Mouse (Mus musculus) testis, adult 2 months (tissue): Measurements from ENCODE around the gene Man1a. TPM values are rescaled to one million over a fixed set of nuclear protein-coding genes. Genes with fewer than 3 reads are reported as not detected.

Experiments used
- H3K27ac ChIP-seq: fragments of 200-500 bp; 2 replicates; pipeline ENCODE4 v1.5.1; 2012; ENCODE audit warnings: low read depth, low read length; ENCODE audit not compliant: control insufficient read depth, insufficient read depth
- H3K27me3 ChIP-seq: fragments of 200-500 bp; 2 replicates; pipeline ENCODE4 v1.6.1; 2012; ENCODE audit warnings: mild to moderate bottlenecking, low read length, moderate library complexity; ENCODE audit not compliant: control insufficient read depth, insufficient read depth
- H3K36me3 ChIP-seq: fragments of 200-500 bp; 2 replicates; pipeline ENCODE4 v1.6.1; 2012; ENCODE audit warnings: mild to moderate bottlenecking, low read length; ENCODE audit not compliant: control insufficient read depth, insufficient read depth
- H3K4me1 ChIP-seq: fragments of 200-500 bp; 2 replicates; pipeline ENCODE4 v1.6.1; 2012; ENCODE audit warnings: low read length; ENCODE audit not compliant: control insufficient read depth, insufficient read depth
- H3K4me3 ChIP-seq: fragments of 200-500 bp; 2 replicates; pipeline ENCODE4 v1.5.1; 2012; ENCODE audit warnings: low read depth, mild to moderate bottlenecking, low read length, moderate library complexity, mixed read lengths; ENCODE audit not compliant: control insufficient read depth
- CTCF ChIP-seq: fragments of 200-500 bp; IDR thresholded peaks from 2 replicates; pipeline ENCODE4 v1.5.1; 2012; ENCODE audit warnings: low read depth, mild to moderate bottlenecking, inconsistent platforms, low read length, moderate library complexity; ENCODE audit not compliant: control insufficient read depth, insufficient read depth, insufficient replicate concordance
- POLR2A ChIP-seq: fragments of 200-500 bp; IDR thresholded peaks from 2 replicates; pipeline ENCODE4 v1.6.1; 2012; ENCODE audit warnings: low read depth, mild to moderate bottlenecking, inconsistent platforms, low read length, moderate library complexity; ENCODE audit not compliant: control insufficient read depth
- polyA plus RNA-seq: library from polyadenylated mRNA; depleted of rRNA; stranded (reverse); fragments of >200 nt; gene quantifications from 2 replicates; pipeline ENCODE4 v1.2.3, GENCODE M21; 2012

Man1a gene
- polyA plus RNA-seq, 1 experiment, result 0.36 TPM

- H3K36me3 ChIP-seq, result no peaks in the 10 kb centered on the region
- TF ChIP-seq POLR2A, result no peak
- no peak for TF ChIP-seq CTCF
- H3K4me1 ChIP-seq, result no peaks in the 10 kb centered on the region
- H3K4me3 ChIP-seq, result no peak overlapping the region
- H3K27ac ChIP-seq, result no peak overlapping the region
- H3K27me3 ChIP-seq, result no peaks in the 10 kb centered on the region
Observed at GRCm38 (mm10) chr10:54032316-54033092, 43.9 kb downstream of the Man1a start.

DNA sequence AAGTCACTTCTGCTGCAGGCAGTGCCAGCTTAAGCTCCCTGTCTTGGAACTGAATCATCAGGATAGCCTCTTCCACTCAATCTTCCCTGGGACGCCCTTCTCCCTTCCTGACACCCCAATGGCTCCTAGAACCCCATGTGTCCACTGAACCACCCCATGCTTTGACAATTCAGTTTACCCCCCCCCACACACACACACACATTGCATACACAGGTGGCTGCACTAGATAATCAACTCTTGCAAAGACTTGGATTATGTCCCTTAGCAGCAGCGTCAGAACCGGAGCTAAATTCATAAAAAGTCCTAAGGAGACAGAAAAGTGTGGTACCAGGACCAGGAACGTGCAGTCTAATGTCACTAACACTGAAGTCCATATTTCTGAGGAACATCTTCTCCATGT lies 47.5 kb downstream of the Man1a start:
- H3K4me3 ChIP-seq, result no peak overlapping the region
- TF ChIP-seq CTCF (no peak), POLR2A (no peak)

GRCm38 (mm10) chr10:54026738-54027427 lies 49.5 kb downstream of the Man1a start:
- H3K4me1 ChIP-seq, result no peaks in the 10 kb centered on the region
- no peaks in the 10 kb centered on the region for H3K27me3 ChIP-seq
- TF ChIP-seq CTCF (no peak), POLR2A (no peak)
- no peaks in the 10 kb centered on the region for H3K36me3 ChIP-seq
- H3K4me3 ChIP-seq, result no peak overlapping the region
- no peak overlapping the region for H3K27ac ChIP-seq

More for the DNA sequence above, 47.5 kb downstream of the Man1a start:
- Histone ChIP-seq H3K36me3 (no peaks in the 10 kb centered on the region), H3K27ac (no peak overlapping the region), H3K4me1 (no peaks in the 10 kb centered on the region), H3K27me3 (no peaks in the 10 kb centered on the region)

- no peak overlapping the region for H3K4me3 ChIP-seq
- no peak overlapping the region for H3K27ac ChIP-seq
- no peaks in the 10 kb centered on the region for H3K4me1 ChIP-seq
- H3K27me3 ChIP-seq, result no peaks in the 10 kb centered on the region
- no peak for TF ChIP-seq POLR2A
- no peaks in the 10 kb centered on the region for H3K36me3 ChIP-seq
Observed at GRCm38 (mm10) chr10:54026101-54026500, 50.3 kb downstream of the Man1a start.

- Histone ChIP-seq H3K4me3 (no peak overlapping the region), H3K27ac (no peak overlapping the region), H3K4me1 (no peaks in the 10 kb centered on the region), H3K27me3 (no peaks in the 10 kb centered on the region), H3K36me3 (no peaks in the 10 kb centered on the region)
- no peak for TF ChIP-seq CTCF
- TF ChIP-seq POLR2A, result no peak
Observed at GRCm38 (mm10) chr10:54017904-54018454, 58.4 kb downstream of the Man1a start.

DNA sequence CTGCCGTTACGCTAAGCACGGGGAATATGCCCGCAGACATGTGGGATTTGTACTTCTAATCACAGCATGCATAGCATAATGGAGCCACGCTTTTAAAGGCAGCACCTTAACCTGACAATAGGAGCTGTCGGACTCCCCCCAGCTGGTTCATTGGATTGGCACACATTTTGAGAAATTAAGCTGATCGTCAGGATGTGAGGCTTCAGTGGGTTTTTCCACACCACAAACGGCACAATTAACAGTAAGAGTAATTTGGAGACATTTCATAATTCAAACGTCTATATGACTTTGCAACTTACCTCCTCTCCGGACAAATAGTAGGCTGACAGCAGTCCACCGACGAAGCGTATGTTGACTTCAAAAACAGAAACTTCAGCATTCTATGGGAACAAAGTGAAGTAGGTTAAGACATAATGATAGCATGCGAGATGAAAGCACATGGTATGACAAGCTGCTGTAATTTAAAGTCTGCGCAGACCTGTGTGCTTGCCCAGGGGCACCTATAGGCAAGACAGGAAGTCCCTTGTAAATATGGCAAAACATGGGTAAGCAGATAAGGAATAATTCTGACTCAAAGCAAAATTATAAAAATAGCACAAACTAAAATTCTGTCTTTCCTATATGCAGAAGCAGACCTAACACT lies 62.2 kb downstream of the Man1a start:
- no peaks in the 10 kb centered on the region for H3K27me3 ChIP-seq
- no peak overlapping the region for H3K4me3 ChIP-seq
- no peaks in the 10 kb centered on the region for H3K4me1 ChIP-seq
- H3K27ac ChIP-seq, result no peak overlapping the region
- TF ChIP-seq CTCF (no peak), POLR2A (no peak)
- H3K36me3 ChIP-seq, result no peaks in the 10 kb centered on the region
